Mouse (Mus musculus) limb, embryonic 13.5 days (tissue): Measurements from ENCODE around the gene Rnf34. TPM values are rescaled to one million over a fixed set of nuclear protein-coding genes. Genes with fewer than 3 reads are reported as not detected.
A peak's percentile ranks its signal among the peaks of the same experiment; 100 is the strongest.

Source experiments
- ATAC-seq: fragments of 200-750 bp; cut with Nextera tagmentation; 2 replicates; pipeline ENCODE4 v1.8.0; 2017; ENCODE audit warnings: low read depth, moderate number of reproducible peaks, moderate TSS enrichment; ENCODE audit not compliant: low FRiP score
- H3K27ac ChIP-seq: fragments of 300-500 bp; sonication (generic); 2 replicates; pipeline ENCODE4 v1.5.1; 2015; ENCODE audit warnings: inconsistent platforms, mild to moderate bottlenecking, moderate library complexity
- H3K27me3 ChIP-seq: fragments of 300-500 bp; sonication (generic); 2 replicates; pipeline ENCODE4 v1.6.1; 2015; ENCODE audit warnings: mild to moderate bottlenecking, inconsistent platforms
- H3K36me3 ChIP-seq: fragments of 300-500 bp; sonication (generic); 2 replicates; pipeline ENCODE4 v1.6.1; 2015; ENCODE audit warnings: inconsistent platforms, mild to moderate bottlenecking, moderate library complexity
- H3K4me1 ChIP-seq: fragments of 300-500 bp; sonication (generic); 2 replicates; pipeline ENCODE4 v1.6.1; 2015; ENCODE audit warnings: inconsistent platforms
- H3K4me2 ChIP-seq: fragments of 300-500 bp; sonication (generic); replicated peaks from 2 replicates; pipeline ENCODE4 v1.6.1; 2015; ENCODE audit warnings: inconsistent platforms, mild to moderate bottlenecking, moderate library complexity
- H3K4me3 ChIP-seq: fragments of 300-500 bp; sonication (generic); 2 replicates; pipeline ENCODE4 v1.5.1; 2015; ENCODE audit warnings: moderate library complexity, mild to moderate bottlenecking, inconsistent platforms
- H3K9ac ChIP-seq: fragments of 300-500 bp; sonication (generic); 2 replicates; pipeline ENCODE4 v1.6.1; 2015; ENCODE audit warnings: mild to moderate bottlenecking, inconsistent platforms
- H3K9me3 ChIP-seq: fragments of 300-500 bp; sonication (generic); 2 replicates; pipeline ENCODE4 v1.6.1; 2016; ENCODE audit warnings: inconsistent platforms
- WGBS: fragments of 180-500 bp; shearing (Covaris S2); methylation state at CpG from one replicate; pipeline ENCODE4 v1.1.7; 2015; 5-methylcytosine and 5-hydroxymethylcytosine counted together
- polyA plus RNA-seq: library from polyadenylated mRNA; unstranded; fragments of >200 nt; fragmentation: Nextera tagmentation; extraction: Ambion mirVana; gene quantifications from 2 replicates; pipeline ENCODE4 v1.2.1, GENCODE M21; 2015

The Rnf34 gene
- 41.8 and 42.4 TPM in 2 replicates for polyA plus RNA-seq

- peak within 1 kb of the TSS; percentile 97 for H3K4me2 ChIP-seq
- no peaks in the 10 kb centered on the region for H3K27me3 ChIP-seq
- H3K36me3 ChIP-seq = no peaks in the 10 kb centered on the region
- 2% methylated on average over 59 of the region's 61 CpGs for WGBS
- peak; percentile 100 for ATAC-seq
- peak within 1 kb of the TSS; percentile 89 for H3K27ac ChIP-seq
- no peaks in the 10 kb centered on the region for H3K9me3 ChIP-seq
- peak within 1 kb of the TSS; percentile 98 for H3K9ac ChIP-seq
- H3K4me1 ChIP-seq = peaks cover 18% of the 10 kb centered on the region
- H3K4me3 ChIP-seq = peak within 1 kb of the TSS; percentile 95
These were observed at the start of gene Rnf34 for GRCm38 (mm10) chr5:122849521-122850318. Gene Rnf34, plus strand, starts transcription at chr5:122850048.

GRCm38 (mm10) chr5:122800345-122801010 is 49.4 kb upstream of the Rnf34 start:
- no peak overlapping the region for H3K27ac ChIP-seq
- ATAC-seq = no peak; the same call in 1 of the 2 replicates

GRCm38 (mm10) chr5:122801684-122802083 is 48.2 kb upstream of the Rnf34 start:
- Histone ChIP-seq H3K9me3 (no peaks in the 10 kb centered on the region), H3K36me3 (peaks cover 96% of the 10 kb centered on the region), H3K9ac (no peak overlapping the region), H3K4me2 (no peak overlapping the region), H3K27ac (no peak overlapping the region), H3K4me1 (peaks cover 8% of the 10 kb centered on the region; the same call in 1 of the 2 replicates), H3K4me3 (no peak overlapping the region), H3K27me3 (no peaks in the 10 kb centered on the region)
- no peak for ATAC-seq
- WGBS = 94% methylated on average over 8 of the region's 8 CpGs

More at GRCm38 (mm10) chr5:122800345-122801010, 49.4 kb upstream of the Rnf34 start:
- WGBS = 75% methylated on average over 13 of the region's 13 CpGs
- Histone ChIP-seq H3K9ac (no peak overlapping the region), H3K4me3 (no peak overlapping the region), H3K9me3 (no peaks in the 10 kb centered on the region), H3K4me2 (no peak overlapping the region), H3K27me3 (no peaks in the 10 kb centered on the region), H3K4me1 (peaks cover 8% of the 10 kb centered on the region; the same call in 1 of the 2 replicates), H3K36me3 (peaks cover 95% of the 10 kb centered on the region)

GRCm38 (mm10) chr5:122802706-122803105 is 47.1 kb upstream of the Rnf34 start:
- Histone ChIP-seq H3K4me3 (no peak overlapping the region), H3K27me3 (no peaks in the 10 kb centered on the region), H3K4me1 (peaks cover 8% of the 10 kb centered on the region; the same call in 1 of the 2 replicates), H3K36me3 (peaks cover 99% of the 10 kb centered on the region), H3K27ac (no peak overlapping the region), H3K4me2 (no peak overlapping the region), H3K9me3 (no peaks in the 10 kb centered on the region), H3K9ac (0 out of 2 replicates have a peak overlapping the region, but pooled peaks have one; percentile 14)
- WGBS = 53% methylated on average over 9 of the region's 9 CpGs
- ATAC-seq = no peak

- Histone ChIP-seq H3K36me3 (peaks cover 98% of the 10 kb centered on the region), H3K4me1 (no peaks in the 10 kb centered on the region), H3K9me3 (no peaks in the 10 kb centered on the region), H3K9ac (no peak overlapping the region), H3K27ac (no peak overlapping the region), H3K4me2 (no peak overlapping the region), H3K27me3 (no peaks in the 10 kb centered on the region), H3K4me3 (no peak overlapping the region)
- no peak for ATAC-seq
- WGBS = 61% methylated on average over 3 of the region's 3 CpGs
These were observed 44.3 kb upstream of the Rnf34 start for GRCm38 (mm10) chr5:122805503-122805902.

- ATAC-seq = no peak
- Histone ChIP-seq H3K4me2 (no peak overlapping the region), H3K4me3 (no peak overlapping the region), H3K9ac (no peak overlapping the region), H3K9me3 (no peaks in the 10 kb centered on the region), H3K27ac (no peak overlapping the region), H3K36me3 (peaks cover 94% of the 10 kb centered on the region), H3K27me3 (no peaks in the 10 kb centered on the region), H3K4me1 (no peaks in the 10 kb centered on the region)
- 92% methylated on average over 8 of the region's 9 CpGs for WGBS
These were observed 38.3 kb upstream of the Rnf34 start for GRCm38 (mm10) chr5:122811364-122812079.

- H3K36me3 ChIP-seq = peaks cover 94% of the 10 kb centered on the region
- no peak overlapping the region for H3K4me2 ChIP-seq
- H3K9ac ChIP-seq = no peak overlapping the region
- H3K9me3 ChIP-seq = no peaks in the 10 kb centered on the region
- H3K27me3 ChIP-seq = no peaks in the 10 kb centered on the region
- ATAC-seq = no peak
- H3K4me3 ChIP-seq = no peak overlapping the region
- H3K27ac ChIP-seq = no peak overlapping the region
- WGBS = 77% methylated on average over 3 of the region's 3 CpGs
- H3K4me1 ChIP-seq = no peaks in the 10 kb centered on the region
These were observed 37.1 kb upstream of the Rnf34 start for GRCm38 (mm10) chr5:122812699-122813098.

GRCm38 (mm10) chr5:122820777-122821523 is 28.9 kb upstream of the Rnf34 start, which contains the start of gene Anapc5:
Gene Anapc5, minus strand, starts transcription at chr5:122821339.
- H3K4me1 ChIP-seq = peaks cover 12% of the 10 kb centered on the region
- H3K27ac ChIP-seq = peak within 1 kb of the TSS; percentile 97
- no peaks in the 10 kb centered on the region for H3K27me3 ChIP-seq
- H3K9me3 ChIP-seq = no peaks in the 10 kb centered on the region
- peaks cover 32% of the 10 kb centered on the region for H3K36me3 ChIP-seq
- peak within 1 kb of the TSS; percentile 86 for H3K9ac ChIP-seq
- ATAC-seq = peak; percentile 100
- peak within 1 kb of the TSS; percentile 74 for H3K4me3 ChIP-seq
- H3K4me2 ChIP-seq = peak within 1 kb of the TSS; percentile 67
- under 1% methylated on average over 55 of the region's 55 CpGs for WGBS

GRCm38 (mm10) chr5:122821524-122821885 is 28.3 kb upstream of the Rnf34 start:
- Histone ChIP-seq H3K36me3 (peaks cover 28% of the 10 kb centered on the region), H3K9me3 (no peaks in the 10 kb centered on the region), H3K4me1 (peaks cover 12% of the 10 kb centered on the region), H3K9ac (peak overlapping the region; percentile 57; the same call in 1 of the 2 replicates), H3K27ac (peak overlapping the region; percentile 97; the same call in 1 of the 2 replicates), H3K4me2 (peak overlapping the region; percentile 67), H3K27me3 (no peaks in the 10 kb centered on the region), H3K4me3 (peak overlapping the region; percentile 74)
- WGBS = 0% methylated on average over 10 of the region's 10 CpGs
- ATAC-seq = peak; percentile 40; the same call in 1 of the 2 replicates

- WGBS = 91% methylated on average over 4 of the region's 4 CpGs
These were observed 27.4 kb upstream of the Rnf34 start for GRCm38 (mm10) chr5:122822441-122822840.

GRCm38 (mm10) chr5:122823976-122824375 is 25.9 kb upstream of the Rnf34 start:
- Histone ChIP-seq H3K27me3 (no peaks in the 10 kb centered on the region), H3K4me3 (no peak overlapping the region), H3K4me1 (peaks cover 12% of the 10 kb centered on the region), H3K9me3 (no peaks in the 10 kb centered on the region), H3K9ac (no peak overlapping the region), H3K4me2 (no peak overlapping the region), H3K36me3 (peaks cover 4% of the 10 kb centered on the region; the same call in 1 of the 2 replicates), H3K27ac (no peak overlapping the region)
- 61% methylated on average over 1 of the region's 1 CpGs for WGBS
- ATAC-seq = no peak

More at GRCm38 (mm10) chr5:122822441-122822840, 27.4 kb upstream of the Rnf34 start:
- ATAC-seq = no peak
- no peak overlapping the region for H3K27ac ChIP-seq
- no peak overlapping the region for H3K4me2 ChIP-seq
- H3K27me3 ChIP-seq = no peaks in the 10 kb centered on the region
- peaks cover 19% of the 10 kb centered on the region for H3K36me3 ChIP-seq
- no peak overlapping the region for H3K9ac ChIP-seq
- peaks cover 12% of the 10 kb centered on the region for H3K4me1 ChIP-seq
- no peak overlapping the region for H3K4me3 ChIP-seq
- no peaks in the 10 kb centered on the region for H3K9me3 ChIP-seq
